Mouse (Mus musculus): ENCODE measurements around the gene Cfap57. TPM values are rescaled to one million over a fixed set of nuclear protein-coding genes. Genes with fewer than 3 reads are reported as not detected.

Cfap57 gene
- 0.04 TPM for polyA plus RNA-seq (2021)

DNA sequence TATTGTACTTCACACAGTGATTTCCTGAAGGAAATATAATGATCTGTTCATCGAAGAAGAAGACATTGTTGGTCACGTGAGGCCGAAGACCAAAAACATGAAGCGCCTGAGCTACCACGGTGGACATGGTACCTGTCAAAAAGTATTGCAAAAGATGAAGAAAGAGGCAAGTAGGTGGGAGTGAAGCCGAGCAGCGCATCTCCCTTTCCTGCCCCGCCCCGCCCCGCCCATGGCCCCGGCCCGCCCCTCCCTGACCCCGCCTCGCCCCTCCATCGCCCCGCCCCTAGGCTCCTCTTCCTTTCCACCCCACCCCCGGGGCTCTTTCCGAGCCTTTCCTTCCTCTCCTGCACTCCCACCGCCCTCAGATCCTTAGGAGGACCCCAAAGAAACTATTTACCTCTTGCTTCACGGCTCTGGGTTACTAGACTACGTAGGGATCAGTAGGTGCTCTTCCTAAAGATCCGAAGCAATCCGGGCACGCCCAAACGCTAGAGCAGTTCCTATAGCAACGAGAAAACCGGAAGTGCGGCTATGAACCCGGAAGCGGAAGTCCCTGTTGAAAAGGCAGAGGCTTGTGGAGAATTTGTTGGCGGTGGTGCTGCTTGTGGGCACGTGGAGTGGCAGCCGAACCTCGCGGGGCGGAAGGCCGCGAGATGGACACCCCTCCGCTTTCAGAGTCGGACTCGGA lies at the start of gene Cfap57, which contains the start of gene Ebna1bp2:
Cfap57 (minus strand) TSS at position 499 of the 688 bp plus-strand sequence.
Ebna1bp2 (plus strand) TSS at position 521 of the 688 bp plus-strand sequence.
- ChIA-PET POLR2A (no interaction called here), CTCF (no interaction called here)
- no peak for TF ChIP-seq CTCF (IDR thresholded peaks at IDR 0.05)
- H3K27me3 ChIP-seq: peaks cover 2% of the 10 kb centered on the region
- in situ Hi-C loops (cut with MboI; ENCODE audit: low pct_unique_long_range_greater_than_20kb): no loop called here
- peak; percentile 71 for DNase-seq (ENCODE audit: low read depth, low spot score)
- ATAC-seq: peak; percentile 86

DNA sequence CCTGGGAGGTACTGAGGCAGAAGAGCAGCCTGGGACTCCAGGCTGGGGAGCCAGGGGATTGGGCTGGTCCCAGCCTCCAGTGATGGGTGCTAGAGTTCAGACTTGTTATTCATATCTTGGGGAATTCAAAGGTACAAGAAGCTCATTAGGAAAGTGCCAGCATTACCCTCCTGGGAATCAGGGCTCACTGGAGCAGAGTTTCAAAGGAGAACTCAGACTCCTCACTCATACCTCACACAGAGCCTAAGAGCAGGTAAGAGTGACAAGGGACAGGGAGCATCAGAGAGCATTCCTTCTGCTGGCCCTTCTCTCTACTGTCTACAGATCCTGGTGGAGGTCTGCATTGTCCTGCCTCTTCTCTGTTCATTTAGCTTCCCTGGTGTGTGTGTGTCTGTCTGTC lies 38.1 kb upstream of the Cfap57 start, which contains the start of gene Olfr62:
Olfr62 (plus strand) TSS at position 301 of the 400 bp plus-strand sequence.
- TF ChIP-seq CTCF (IDR thresholded peaks at IDR 0.05): no peak
- DNase-seq (ENCODE audit: low read depth, low spot score) (no peak), ATAC-seq (no peak)
- CTCF ChIA-PET: no interaction called here
- in situ Hi-C loops (cut with MboI; ENCODE audit: low pct_unique_long_range_greater_than_20kb): no loop called here
- H3K27me3 ChIP-seq: peaks cover 4% of the 10 kb centered on the region
- POLR2A ChIA-PET: no interaction called here

DNA sequence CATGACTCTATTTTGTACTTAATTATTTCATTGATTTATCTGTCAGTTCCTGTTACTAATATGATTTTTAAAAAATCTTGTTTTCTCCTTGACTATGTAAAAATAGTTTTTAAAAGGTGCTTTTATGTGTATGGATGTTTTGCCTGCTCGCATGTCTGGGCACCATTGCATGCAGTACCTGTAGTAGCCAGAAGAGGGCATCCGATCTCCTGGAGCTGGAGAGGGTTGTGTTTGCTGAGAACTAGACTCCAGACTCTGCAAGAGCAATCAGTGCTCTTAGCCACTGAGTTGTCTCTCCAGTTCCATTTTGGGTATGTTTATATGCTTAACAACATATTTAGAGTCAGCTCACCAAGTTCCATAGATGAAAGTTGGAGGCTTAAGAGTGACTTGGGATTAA lies 24.7 kb upstream of the Cfap57 start:
- in situ Hi-C loops (cut with MboI; ENCODE audit: low pct_unique_long_range_greater_than_20kb): loop anchor here (10.0 to 25.0 kb wide), 3 partner anchors 350 to 560 kb away; partner anchors contain the start of gene Zfp691
- POLR2A ChIA-PET: no interaction called here
- no peak for DNase-seq (ENCODE audit: low read depth, low spot score)
- ATAC-seq: no peak
- peak; percentile 61 for TF ChIP-seq CTCF (IDR thresholded peaks at IDR 0.05)
- H3K27me3 ChIP-seq: no peaks in the 10 kb centered on the region
- CTCF ChIA-PET: interaction anchor here (1.1 to 1.2 kb wide), 2 partner anchors 39 to 62 kb away, joined by 3 to 4 read pairs; no protein-coding TSS in a partner anchor

DNA sequence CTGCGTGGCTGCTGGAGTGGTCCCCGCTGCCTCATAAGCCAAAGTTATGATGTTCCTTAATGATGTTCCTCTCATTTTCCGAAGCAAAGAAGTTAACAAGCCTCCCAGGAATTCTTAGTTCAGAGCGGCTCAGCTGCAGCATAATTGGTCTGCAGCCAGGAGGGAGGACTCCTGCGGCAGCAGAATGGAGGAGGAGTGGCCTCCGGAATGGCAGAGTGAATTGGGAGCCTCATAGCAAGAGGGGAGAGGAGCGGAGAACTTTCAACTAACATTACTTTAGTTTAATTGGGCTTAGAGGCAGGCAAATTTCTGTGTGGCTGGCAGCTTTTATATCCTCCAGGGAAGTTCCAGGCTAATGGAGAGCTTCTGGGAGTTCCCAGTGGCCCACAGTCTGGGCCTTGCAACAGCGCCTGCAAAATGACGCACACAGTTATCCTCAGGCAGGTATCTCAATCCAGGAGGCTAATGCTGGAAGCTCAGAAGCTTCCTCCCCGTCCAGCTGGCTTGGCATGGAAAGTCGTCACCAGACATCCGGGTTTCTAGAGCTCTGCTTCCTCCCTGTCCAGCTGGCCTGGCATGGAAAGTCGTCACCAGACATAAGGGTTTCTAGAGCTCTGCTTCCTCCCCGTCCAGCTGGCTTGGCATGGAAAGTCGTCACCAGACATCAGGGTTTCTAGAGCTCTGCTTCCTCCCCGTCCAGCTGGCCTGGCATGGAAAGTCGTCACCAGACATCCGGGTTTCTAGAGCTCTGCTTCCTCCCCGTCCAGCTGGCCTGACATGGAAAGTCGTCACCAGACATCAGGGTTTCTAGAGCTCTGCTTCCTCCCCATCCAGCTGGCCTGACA lies 22.0 kb upstream of the Cfap57 start:
- CTCF ChIA-PET: no interaction called here
- POLR2A ChIA-PET: no interaction called here
- DNase-seq (ENCODE audit: low read depth, low spot score): no peak
- no peak for TF ChIP-seq CTCF (IDR thresholded peaks at IDR 0.05)
- H3K27me3 ChIP-seq: peaks cover 6% of the 10 kb centered on the region
- ATAC-seq: no peak
- in situ Hi-C loops (cut with MboI; ENCODE audit: low pct_unique_long_range_greater_than_20kb): loop anchor here (10.0 to 25.0 kb wide), 3 partner anchors 352 to 562 kb away; partner anchors contain the start of gene Zfp691

DNA sequence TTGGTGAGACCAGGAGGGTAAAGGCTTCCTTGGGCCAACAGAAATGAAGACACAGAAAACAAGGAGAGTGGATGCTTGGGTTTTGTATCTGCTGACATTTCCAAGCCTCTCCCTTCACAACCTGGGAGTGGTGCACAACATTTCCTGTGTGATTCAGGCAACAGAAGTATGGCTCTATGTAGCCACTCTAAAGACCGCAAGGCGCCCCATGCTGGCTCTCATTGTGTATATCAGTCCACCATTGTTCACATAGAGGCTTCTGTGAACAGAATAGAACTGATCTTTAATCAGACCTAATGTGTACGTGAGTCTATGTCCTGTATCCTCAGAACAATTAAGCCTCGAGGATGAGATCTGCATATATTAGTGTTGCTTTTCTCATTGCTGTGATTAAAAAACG lies 9.7 kb upstream of the Cfap57 start:
- no peaks in the 10 kb centered on the region for H3K27me3 ChIP-seq
- ChIA-PET POLR2A (no interaction called here), CTCF (no interaction called here)
- in situ Hi-C loops (cut with MboI; ENCODE audit: low pct_unique_long_range_greater_than_20kb): loop anchor here (25.0 kb wide), 1 partner anchor 532 kb away; the partner anchor contains the start of gene Zfp691
- ATAC-seq: no peak
- TF ChIP-seq CTCF (IDR thresholded peaks at IDR 0.05): no peak
- no peak for DNase-seq (ENCODE audit: low read depth, low spot score)

DNA sequence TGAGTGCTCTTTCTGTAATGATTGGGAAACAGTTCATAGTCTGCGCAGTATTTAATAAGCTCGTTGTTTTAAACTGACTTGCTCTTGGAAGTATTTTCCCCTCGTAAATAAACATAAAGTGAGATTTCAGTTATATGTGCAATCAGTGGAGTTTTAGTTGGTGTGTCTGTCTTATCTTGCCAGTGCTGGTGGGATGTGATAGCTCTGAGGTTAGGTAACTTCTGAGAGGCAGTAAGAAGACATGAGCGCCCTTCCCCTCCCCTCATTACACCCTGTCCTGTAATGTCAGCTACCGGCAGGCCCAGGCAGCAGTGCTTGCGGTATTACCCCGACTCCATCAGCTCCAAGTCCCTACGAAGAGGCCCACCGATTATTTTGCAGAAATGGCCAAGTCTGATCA lies 1.2 kb upstream of the Cfap57 start:
- TF ChIP-seq CTCF (IDR thresholded peaks at IDR 0.05): no peak
- ATAC-seq: no peak
- in situ Hi-C loops (cut with MboI; ENCODE audit: low pct_unique_long_range_greater_than_20kb): no loop called here

DNA sequence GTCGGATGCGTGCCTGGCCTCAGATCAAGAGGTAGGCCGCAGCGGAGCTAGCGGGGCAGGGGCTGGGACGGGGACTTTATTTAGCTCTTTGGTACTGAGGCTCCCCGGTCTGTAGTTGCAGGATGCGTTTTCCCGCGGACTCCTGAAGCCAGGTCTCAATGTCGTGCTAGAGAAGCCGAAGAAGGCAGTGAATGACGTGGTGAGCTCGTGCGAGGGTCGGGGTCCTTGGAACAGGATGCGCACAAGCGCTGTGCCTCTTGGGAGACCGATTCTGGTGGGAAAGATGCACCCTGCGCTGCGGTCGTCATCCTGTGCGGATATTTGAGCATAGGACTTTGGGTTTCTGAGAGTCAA lies 367 bp upstream of the Cfap57 start:
- peak; percentile 19 for ATAC-seq
- CTCF ChIA-PET: no interaction called here
- no peak for TF ChIP-seq CTCF (IDR thresholded peaks at IDR 0.05)
- DNase-seq (ENCODE audit: low read depth, low spot score): no peak
- POLR2A ChIA-PET: no interaction called here
- H3K27me3 ChIP-seq: peaks cover 2% of the 10 kb centered on the region
- in situ Hi-C loops (cut with MboI; ENCODE audit: low pct_unique_long_range_greater_than_20kb): no loop called here

More for the DNA sequence above, 1.2 kb upstream of the Cfap57 start:
- no peak for DNase-seq (ENCODE audit: low read depth, low spot score)
- ChIA-PET POLR2A (no interaction called here), CTCF (no interaction called here)
- H3K27me3 ChIP-seq: peaks cover 2% of the 10 kb centered on the region

DNA sequence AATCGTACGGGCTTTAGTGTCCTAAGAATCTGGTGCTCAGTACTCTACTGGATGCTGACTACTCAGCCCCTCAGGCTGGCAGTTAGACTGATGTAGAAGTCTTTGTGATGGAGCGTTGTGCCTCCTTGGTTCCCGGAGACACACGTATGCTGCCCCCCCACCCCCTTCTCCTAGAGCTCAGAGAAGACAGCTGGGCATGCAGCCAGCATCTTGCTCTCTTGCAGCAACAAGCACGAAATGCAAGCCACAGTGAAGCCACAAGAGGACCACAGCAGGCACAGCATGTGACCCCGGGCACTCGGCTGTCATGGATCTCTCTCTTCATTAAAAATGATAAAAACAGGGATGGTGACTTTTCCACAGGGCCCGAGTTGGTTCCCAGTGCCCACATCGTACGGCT lies 5.2 kb downstream of the Cfap57 start:
- no peak for ATAC-seq
- POLR2A ChIA-PET: no interaction called here
- no peak for DNase-seq (ENCODE audit: low read depth, low spot score)
- TF ChIP-seq CTCF (IDR thresholded peaks at IDR 0.05): no peak
- peaks cover 2% of the 10 kb centered on the region for H3K27me3 ChIP-seq
- in situ Hi-C loops (cut with MboI; ENCODE audit: low pct_unique_long_range_greater_than_20kb): no loop called here
- CTCF ChIA-PET: no interaction called here

DNA sequence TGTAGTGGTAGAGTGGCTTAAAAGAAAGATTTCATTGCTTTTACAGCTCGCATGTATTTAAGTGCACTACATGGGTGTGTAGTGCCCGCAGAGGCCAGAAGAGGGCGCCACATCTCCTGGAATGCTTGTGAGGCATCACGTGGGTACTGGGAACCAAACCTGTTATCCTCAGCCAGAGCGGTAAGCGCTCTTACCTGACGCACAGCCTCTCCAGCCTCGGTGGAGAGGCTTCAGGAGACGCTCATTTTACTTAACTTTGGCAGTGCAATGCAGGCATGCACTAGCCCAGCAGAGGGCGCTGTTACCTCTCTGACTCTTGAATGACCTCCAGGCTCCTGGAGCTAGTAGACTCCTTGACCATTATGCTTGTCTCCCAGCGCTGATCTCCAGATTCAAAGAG lies 8.0 kb downstream of the Cfap57 start:
- TF ChIP-seq CTCF (IDR thresholded peaks at IDR 0.05): peak; percentile 75
- ChIA-PET POLR2A (no interaction called here), CTCF (interaction anchor here (0.9 kb wide), 1 partner anchor 23 kb away, joined by 3 read pairs; no protein-coding TSS in a partner anchor)
- DNase-seq (ENCODE audit: low read depth, low spot score) (no peak), ATAC-seq (no peak)
- peaks cover 4% of the 10 kb centered on the region for H3K27me3 ChIP-seq
- in situ Hi-C loops (cut with MboI; ENCODE audit: low pct_unique_long_range_greater_than_20kb): no loop called here

DNA sequence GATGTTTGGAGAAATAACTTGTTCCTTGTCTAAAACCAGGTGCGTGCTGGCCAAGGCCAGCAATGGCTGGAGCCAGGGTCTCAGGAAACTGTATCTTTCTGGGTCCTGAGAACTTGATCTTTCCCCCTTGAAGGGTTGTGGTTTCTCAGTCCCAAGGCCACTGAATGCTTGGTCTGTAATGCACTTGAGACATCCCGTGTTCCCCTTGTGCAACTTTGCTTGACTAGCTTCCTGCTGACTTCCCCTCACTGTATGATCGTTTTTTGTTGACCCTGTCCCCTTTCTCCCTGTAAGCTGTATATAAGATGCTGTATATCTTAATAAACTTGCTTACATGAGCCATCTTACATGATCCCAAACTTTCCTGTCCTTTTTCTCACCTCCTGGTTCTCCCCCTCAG lies 10.7 kb downstream of the Cfap57 start:
- ChIA-PET CTCF (no interaction called here), POLR2A (no interaction called here)
- no peak for DNase-seq (ENCODE audit: low read depth, low spot score)
- TF ChIP-seq CTCF (IDR thresholded peaks at IDR 0.05): no peak
- peaks cover 12% of the 10 kb centered on the region for H3K27me3 ChIP-seq
- in situ Hi-C loops (cut with MboI; ENCODE audit: low pct_unique_long_range_greater_than_20kb): no loop called here
- no peak for ATAC-seq

DNA sequence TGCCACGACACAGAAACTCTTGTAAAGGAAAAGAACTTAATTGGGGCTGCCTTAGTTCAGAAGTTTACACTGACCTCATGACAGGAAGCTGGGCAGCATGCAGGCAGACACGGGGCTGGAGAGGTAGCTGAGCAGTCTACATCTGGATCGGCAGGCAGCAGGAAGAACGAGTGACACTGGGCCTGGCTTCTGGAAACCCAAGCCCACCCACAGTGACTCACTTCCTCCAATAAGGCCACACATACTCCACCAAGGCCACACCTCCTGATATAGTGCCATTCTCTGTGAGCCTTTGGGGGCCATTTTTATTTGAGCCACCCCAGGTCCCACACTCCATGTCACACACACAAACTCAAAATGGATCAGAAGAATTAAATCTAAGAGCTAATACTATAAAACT lies 16.5 kb downstream of the Cfap57 start:
- no peak for TF ChIP-seq CTCF (IDR thresholded peaks at IDR 0.05)
- in situ Hi-C loops (cut with MboI; ENCODE audit: low pct_unique_long_range_greater_than_20kb): no loop called here
- H3K27me3 ChIP-seq: peaks cover 8% of the 10 kb centered on the region
- DNase-seq (ENCODE audit: low read depth, low spot score) (no peak), ATAC-seq (no peak)
- POLR2A ChIA-PET: no interaction called here
- CTCF ChIA-PET: no interaction called here

Data from Patski (cell line).